Mouse (Mus musculus) kidney, adult 2 months (tissue): ENCODE results near the gene Matk.

Experiments
- CTCF ChIP-seq: fragments of 200-500 bp; conservative IDR thresholded peaks from 2 replicates; pipeline ENCODE4 v1.5.1; 2011; ENCODE audit warnings: low read depth, mild to moderate bottlenecking, control low read depth, low read length, moderate library complexity, mixed read lengths; ENCODE audit not compliant: insufficient read depth, insufficient read length
- POLR2A ChIP-seq: fragments of 200-500 bp; IDR thresholded peaks from one replicate; pipeline ENCODE4 v1.6.1; 2011; ENCODE audit warnings: low read depth, low read length, control low read depth

GRCm38 (mm10) chr10:81309571-81309970 is 56.8 kb downstream of the Matk start:
- no peak for TF ChIP-seq CTCF
- no peak for TF ChIP-seq POLR2A
